Mouse (Mus musculus): ENCODE measurements around the gene Gm9903.

Gene Gm9903

DNA sequence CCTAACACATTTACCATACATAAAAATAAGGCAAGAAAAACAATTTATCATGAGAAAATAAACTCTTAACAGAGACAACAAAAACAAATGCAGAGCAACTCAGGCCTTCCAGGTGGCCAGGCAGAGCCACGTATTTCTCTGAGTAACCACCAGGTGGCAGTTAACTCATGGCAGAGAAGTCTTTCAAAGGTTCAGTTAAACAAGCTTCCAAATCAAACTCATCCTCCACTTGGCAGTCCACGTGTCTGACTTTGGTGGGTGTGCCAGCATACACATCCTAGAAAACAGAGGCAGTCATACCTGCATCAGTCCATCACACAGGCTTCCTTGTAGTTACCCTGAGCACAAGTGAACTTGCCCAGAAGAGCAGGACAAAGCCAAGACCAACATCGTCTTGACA, 10.9 kb downstream of the Gm9903 start:
- DNase-seq (ENCODE audit: low read depth, low spot score), result no peak

DNA sequence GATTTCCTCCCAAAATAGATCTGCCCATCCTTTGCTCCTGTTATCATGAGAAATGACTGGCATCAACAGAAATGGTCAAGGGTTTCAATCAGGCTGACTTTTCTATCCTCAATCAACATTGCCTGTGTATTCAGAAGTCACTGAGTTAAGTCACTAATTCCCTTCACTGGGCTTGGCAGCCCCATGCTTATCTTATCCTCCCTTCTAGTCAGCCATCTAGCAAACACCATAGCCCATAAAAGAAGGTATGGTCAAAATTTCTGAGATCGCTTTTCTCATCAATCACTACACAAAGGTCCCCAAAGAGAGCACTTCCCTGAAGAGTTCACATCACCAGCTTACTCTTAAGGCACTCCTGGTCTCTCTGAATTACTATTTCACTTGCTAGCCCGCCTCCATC, 21.3 kb downstream of the Gm9903 start:
- DNase-seq (ENCODE audit: low read depth, low spot score), result no peak

DNA sequence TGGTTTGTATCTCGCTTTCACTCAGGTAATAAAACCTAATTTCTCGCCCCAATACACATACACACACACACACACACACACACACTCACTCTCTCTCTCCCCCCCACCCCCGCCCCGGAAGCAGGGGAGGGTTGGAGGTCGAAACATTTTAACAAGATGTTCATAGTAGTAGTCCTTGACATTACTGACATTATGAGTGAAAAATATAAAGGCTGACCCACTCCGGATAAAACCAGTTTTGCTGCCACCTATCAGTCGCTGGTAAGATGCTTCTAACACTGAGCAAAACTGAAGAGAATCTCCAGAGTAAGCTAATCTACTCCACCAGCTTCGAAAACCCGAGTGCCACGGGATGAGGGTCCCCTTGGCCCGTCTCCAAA, 21.8 kb downstream of the Gm9903 start:
- DNase-seq (ENCODE audit: low read depth, low spot score), result no peak

DNA sequence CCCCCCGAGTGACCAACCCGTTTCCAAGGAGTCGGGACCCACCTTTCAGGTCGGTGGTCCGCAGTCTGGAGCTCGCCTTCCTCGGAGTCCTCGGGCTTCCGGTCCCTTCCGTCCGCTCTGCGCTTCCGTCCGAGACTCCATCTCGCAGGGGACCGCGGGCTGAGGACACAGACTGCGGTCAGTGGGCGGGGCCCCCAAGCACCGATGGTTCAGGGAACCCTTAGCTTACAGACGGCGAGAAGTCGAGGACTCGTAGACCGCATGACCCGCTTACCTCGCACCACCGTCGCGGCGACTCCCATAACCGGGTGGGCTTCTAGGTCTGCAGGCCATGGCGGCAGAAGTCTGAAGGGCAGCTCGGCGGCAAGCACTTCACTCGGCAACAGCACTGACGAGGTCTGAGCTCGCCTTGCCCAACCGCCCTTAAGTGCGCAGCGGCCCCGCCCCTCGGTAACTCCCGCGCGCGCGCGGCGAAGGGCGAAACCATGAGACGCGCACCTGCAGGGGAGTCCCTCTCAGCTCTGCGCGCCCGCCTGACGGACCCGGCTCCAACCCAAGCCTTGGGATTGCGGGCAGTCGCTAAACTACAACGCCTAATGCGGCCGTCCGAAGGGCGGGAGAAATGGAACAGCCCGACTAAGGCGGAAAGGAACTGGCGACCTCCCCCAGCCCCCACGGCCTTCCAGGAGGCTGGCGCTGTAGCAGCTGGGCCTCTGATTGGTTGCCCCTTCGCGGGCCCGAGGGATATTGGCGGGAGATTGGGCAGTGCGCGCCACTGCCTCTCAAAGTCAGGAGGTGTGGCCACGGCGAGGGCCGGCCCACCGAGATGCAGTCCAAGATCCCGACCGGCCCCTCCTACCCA, 22.4 kb downstream of the Gm9903 start, which contains the start of gene Slbp:
Gene Slbp (minus strand): TSS at position 654 of the 862 bp plus-strand sequence.
- peak; percentile 88 for DNase-seq (ENCODE audit: low read depth, low spot score)

DNA sequence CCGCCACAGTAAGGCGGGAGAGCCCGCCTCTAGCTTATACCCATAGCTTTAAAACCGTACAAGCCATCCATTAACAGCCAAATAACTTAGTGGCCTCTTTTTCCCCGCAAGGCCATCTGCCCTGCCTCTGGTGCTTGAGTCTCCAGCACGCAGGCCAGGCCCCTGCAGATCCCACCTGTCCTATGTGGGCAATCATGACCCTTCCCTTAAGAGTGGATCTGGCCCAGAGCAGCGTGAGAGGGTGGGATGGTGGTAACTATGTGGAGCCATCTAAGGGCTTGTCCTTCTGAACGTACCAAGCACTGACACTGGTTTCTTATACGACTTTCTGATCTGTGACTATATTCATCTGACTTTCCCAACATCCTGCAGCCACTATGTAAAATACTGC, 23.1 kb downstream of the Gm9903 start:
- no peak for DNase-seq (ENCODE audit: low read depth, low spot score)

DNA sequence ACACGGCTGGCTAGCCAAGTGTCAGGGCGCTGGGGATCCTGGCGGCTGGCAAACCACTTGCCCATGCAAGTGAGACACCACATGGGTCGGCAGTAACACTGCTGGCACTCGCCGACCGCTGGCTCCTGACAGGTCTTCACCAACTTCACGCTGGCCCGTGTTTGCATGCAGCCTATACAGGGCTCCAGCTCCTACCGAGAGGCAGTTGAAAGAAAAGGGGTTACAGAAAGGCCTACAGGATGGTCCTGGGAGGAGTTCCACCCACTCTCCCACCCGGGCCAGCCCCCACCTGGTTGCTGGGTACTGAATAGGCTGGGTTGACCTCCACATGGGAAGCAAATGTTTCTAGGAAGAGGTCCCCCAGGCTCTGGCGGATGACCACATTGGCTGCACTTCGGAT, 24.7 kb downstream of the Gm9903 start:
- no peak for DNase-seq (ENCODE audit: low read depth, low spot score)

DNA sequence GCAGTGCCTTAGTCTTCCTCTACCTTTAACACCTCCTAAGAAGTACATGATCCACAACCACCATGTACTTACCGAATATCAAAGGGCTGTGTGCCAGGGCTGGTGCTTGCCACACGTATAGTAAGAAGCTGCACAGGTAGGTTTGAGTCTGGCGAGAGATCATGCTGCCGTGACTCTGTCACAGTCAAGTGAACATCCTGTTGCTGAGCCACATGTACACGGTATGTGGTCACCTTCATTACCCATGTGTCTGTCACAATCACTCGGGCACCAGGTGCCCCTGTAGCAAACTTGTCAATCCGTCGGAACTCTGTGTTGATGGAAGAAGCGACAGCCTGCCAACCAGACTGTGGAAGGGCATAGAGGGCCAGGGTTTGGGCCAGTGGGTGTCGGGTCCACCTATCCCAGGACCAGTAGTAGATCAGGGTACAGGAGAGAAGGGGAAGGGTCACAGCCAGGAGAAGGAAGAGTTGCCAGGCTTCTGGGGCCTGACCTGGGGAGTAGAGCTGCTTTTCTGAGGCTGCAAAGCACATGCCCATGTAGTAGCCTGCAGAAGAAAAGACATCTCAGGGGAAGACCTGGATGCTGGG, 25.6 kb downstream of the Gm9903 start:
- no peak for DNase-seq (ENCODE audit: low read depth, low spot score)

DNA sequence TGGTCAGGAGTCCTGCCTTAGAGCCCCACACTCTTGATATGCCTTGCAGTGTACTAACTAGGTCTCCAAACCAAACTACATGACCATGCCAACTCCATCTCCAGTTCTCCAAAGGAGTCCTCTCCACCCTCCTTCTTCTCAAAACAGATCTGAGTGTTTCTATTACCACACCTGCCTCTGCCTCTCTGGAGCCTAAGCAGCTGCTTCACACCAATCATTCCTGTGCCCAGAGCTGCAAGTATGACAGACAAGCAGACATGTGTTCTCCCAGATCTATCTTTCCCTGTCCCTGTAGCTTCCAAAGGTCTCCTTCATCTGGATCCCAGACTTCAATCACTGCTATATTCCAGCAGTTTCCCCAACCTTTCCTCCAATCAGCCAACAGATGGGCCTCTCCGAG, 27.0 kb downstream of the Gm9903 start:
- no peak for DNase-seq (ENCODE audit: low read depth, low spot score)

DNA sequence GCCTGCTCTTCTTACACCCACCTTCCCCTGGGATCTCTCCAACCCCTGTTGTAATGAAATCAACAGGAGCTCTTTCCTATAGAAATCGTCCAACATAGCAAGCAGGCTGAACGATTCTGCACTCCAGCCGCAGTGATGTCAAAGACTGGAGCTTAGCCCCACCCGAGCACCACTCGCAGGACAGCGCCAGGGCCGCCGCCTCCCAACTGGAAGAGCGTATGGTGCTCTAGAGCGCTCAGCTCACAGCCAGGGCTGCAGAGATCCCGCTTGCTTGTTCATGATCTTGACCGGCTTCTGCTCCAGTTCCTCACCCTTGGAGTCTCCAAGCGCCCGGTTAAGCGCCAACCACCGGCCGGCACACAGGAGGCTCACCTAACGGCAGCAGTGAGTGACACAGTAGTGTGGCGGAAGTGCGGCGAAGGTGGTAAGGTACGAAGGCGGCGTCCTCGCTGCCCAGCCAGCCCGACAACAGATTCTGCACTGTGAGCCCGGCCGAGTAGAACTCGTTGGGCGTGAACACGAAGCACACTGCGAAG, 27.6 kb downstream of the Gm9903 start:
- no peak for DNase-seq (ENCODE audit: low read depth, low spot score)

DNA sequence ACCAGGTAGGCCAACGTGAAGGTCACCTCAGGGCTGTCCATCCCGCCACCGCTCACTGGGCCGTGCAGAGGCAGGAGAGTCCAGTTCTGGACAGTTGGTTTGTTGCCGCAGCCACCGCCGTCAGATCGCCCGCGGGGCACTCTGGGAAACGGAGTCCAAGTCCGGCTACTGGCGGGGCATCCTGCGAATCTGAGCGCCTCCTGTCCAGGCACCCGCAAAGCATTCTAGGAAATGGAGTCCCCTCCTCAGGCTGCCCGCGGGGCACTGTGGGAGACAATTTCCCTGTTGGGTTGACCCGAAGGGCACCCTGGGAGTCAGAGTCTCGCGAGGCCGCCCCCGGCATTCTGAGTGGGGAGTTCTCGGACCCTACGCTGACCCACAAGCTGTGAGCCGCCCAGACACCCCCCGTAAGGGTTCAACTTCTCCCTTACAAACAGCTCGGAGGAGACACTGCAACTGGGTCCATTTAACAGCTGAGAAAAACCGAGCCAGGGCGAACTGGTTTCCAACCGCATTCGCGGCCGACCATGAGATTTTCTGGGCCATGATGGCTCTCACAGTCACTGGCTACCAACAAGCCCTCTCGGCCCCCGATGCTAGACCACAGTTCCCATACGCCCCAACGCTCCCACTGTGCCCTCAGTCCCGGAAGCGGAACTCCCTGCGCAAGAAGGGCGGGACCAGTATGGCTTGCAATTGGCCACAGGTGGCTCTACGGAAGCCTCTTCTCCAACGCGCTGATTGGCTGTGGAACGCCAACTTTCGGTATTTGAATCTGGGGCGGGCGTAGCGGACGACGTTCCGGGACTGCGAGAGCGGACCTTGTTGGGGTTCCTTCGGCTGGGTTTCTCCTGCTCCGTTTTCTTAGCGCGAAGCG, 28.3 kb downstream of the Gm9903 start, which contains the start of the genes Tacc3 and Tmem129:
Gene Tacc3 (plus strand): TSS at position 342 of the 877 bp plus-strand sequence.
Gene Tmem129 (minus strand): TSS at position 630 of the 877 bp plus-strand sequence.
- DNase-seq (ENCODE audit: low read depth, low spot score), result peak; percentile 95

DNA sequence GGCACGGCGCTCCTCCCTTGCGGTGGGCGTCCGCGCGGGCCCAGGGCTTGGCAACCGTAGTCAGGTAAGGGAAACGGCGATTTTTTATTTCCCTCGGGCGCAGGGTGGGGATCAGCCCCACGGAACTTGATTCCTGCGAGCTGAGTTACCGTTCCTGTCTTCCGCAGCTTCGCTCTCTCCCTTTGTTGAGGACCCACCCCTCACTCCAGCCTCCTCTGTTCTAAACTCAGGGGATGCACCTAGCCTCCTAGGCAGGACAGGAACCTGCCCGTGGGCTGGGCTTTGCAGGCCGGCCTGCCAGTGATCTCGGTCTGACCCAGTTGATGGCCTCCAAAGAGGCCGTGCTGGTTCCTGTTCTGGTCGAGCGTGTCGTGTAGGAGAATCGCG, 28.9 kb downstream of the Gm9903 start:
- DNase-seq (ENCODE audit: low read depth, low spot score), result no peak

DNA sequence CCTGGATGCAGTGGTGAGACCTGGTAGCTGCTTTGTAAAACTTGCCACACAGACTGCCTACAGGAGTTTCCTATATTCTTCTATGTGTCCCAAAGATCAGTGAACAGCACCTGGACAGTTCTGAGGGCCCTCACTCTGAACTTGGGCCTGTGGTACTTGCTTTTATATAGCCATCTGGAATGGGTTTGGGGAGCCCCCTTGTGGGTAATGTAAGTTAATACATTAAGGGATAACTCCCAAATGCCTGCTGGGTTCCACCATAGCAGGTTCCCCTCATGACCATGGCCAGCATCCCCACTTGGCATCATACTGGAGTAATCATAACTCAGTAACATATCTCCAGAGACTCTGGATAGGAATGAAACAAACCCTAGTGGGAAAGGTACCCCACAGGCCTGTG, 38.5 kb downstream of the Gm9903 start:
- no peak for DNase-seq (ENCODE audit: low read depth, low spot score)

DNA sequence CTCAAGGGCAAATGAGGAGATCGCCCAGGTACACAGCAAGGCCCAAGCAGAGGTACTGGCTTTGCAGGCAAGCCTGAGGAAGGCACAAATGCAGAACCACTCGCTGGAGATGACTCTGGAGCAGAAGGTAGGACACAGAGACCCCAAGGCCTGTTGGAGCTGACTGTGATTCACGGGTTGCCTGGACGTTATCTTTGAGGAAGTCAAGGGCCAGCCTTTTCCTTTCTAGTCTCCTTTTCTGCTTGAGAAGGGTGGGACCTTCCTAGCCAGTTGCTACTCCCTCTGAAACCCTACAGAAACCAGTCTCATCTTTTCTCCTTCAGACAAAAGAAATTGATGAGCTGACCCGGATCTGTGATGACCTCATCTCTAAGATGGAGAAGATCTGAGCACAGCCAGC, 41.9 kb downstream of the Gm9903 start:
- no peak for DNase-seq (ENCODE audit: low read depth, low spot score)

DNA sequence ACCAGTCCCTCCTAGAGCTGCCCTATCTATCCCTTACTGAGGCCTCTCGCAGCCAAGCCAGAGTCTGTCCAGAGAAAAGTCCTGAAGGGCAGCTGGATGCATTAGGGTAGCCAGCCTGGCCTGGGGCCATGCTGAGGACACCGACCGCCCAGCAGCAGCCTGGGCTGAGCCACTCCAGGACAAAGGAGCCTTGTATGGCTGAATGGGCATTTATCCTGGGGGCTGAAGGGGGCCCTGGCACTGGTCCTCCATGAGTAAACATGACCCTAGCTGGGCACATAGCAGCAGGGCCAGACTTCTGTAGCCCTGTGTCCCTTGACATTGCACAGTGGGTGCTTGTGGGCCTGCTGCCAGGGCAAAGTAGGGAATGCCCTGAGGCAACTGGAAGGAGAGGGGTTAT, 44.7 kb downstream of the Gm9903 start:
- no peak for DNase-seq (ENCODE audit: low read depth, low spot score)

DNA sequence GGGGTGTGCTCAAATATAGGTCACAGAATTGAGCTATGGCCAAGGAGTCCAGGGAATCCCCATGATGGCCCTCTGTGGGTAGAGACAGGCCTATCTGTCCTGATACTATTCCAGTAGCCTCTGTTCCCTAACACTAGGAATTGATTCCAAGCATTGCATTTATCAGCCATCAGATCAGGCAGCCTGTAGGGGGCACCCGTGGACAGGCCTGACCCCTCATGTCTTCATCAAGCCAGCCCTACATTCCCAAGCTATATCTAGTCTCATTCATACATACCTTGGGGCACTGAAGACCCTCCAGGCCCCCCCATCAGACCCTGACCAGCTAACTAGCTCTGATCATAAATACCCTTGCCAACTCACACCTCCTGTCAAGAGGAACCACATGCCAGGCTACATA, 46.2 kb downstream of the Gm9903 start:
- no peak for DNase-seq (ENCODE audit: low read depth, low spot score)

DNA sequence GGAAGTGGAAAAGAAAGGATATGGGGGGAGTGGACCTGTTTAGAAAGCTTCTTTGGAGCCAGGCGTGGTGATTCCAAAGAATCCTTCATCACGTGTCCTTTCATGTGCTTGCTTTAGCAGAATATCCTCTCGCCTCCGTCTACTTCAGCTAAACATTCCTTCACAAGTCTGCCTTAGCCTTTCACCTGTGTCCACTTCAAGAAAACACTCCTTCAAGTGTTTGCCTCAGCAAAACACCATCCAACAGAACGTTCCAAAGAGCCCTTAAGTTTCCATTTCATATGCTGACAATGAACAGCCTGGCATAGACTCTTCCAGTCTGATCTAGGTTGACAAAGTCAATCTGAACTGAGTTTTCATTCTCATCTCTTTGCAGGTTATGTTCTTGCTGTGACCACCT, 48.5 kb downstream of the Gm9903 start:
- DNase-seq (ENCODE audit: low read depth, low spot score), result no peak

DNA sequence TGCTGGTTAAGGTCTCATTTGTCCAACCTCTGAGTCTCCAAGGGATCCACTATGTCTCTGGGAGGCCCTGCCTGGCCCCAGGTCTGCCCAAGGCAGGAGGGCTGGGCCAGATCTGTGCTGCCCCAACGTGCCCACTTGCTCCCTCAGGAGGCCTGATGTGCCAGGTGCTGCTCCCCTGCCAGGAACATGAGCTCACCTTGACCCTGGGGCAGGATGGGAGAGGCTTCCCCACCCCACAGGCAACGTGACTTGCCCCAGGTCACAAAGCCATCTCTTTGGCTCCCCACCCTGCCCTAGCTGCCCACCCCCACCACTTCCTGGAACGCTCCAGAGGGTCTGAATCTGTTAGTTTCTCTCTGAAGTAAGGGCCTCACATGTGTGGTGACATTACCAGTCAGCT, 51.3 kb downstream of the Gm9903 start:
- no peak for DNase-seq (ENCODE audit: low read depth, low spot score)

Measured in retina, adult 2 months (tissue).